Mouse (Mus musculus) small intestine, adult 2 months (tissue): ENCODE data around the gene Lxn.

Experiments
- CTCF ChIP-seq: fragments of 200-500 bp; IDR thresholded peaks from 2 replicates; pipeline ENCODE4 v1.5.1; 2012; ENCODE audit warnings: low read depth, mild to moderate bottlenecking, control low read depth, inconsistent platforms, low read length, moderate library complexity, mixed read lengths; ENCODE audit not compliant: insufficient replicate concordance, insufficient read length; ENCODE audit errors: extremely low read depth
- POLR2A ChIP-seq: fragments of 200-500 bp; IDR thresholded peaks from 2 replicates; pipeline ENCODE4 v1.6.1; 2012; ENCODE audit warnings: low read depth, mild to moderate bottlenecking, control low read depth, inconsistent platforms, low read length, moderate library complexity

- no peak for TF ChIP-seq CTCF
- TF ChIP-seq POLR2A: no peak
Observed at GRCm38 (mm10) chr3:67493132-67493531, 29.4 kb upstream of the Lxn start.
